Mouse (Mus musculus) embryonic fibroblast, embryonic 13.5 days (primary cell): ENCODE measurements at regions not wholly inside any gene's neighbourhood (a gene's known extent, or its start where the extent isn't known, plus 50 kb on each side); places are given as distances from the start of the nearest gene placed in this dataset.

Experiments
- CTCF ChIP-seq: IDR thresholded peaks from 2 replicates; pipeline ENCODE4 v1.5.1; 2011; ENCODE audit warnings: mild to moderate bottlenecking, control low read depth, low read length, moderate library complexity, borderline replicate concordance; ENCODE audit not compliant: insufficient read depth
- POLR2A ChIP-seq: IDR thresholded peaks from 2 replicates; pipeline ENCODE4 v1.6.1; 2011; ENCODE audit warnings: low read depth, mild to moderate bottlenecking, control low read depth, low read length, moderate library complexity

- TF ChIP-seq CTCF, result no peak
- no peak for TF ChIP-seq POLR2A
These were observed 229.1 kb downstream of the Btg1 start for GRCm38 (mm10) chr10:96845906-96846305.
